Mouse (Mus musculus) heart, embryonic 14.5 days (tissue): ENCODE data around the gene Shroom2. TPM values are rescaled to one million over a fixed set of nuclear protein-coding genes. Genes with fewer than 3 reads are reported as not detected.

Experiments used
- ATAC-seq: fragments of 200-750 bp; cut with Nextera tagmentation; 2 replicates; pipeline ENCODE4 v1.8.0; 2017; ENCODE audit warnings: low read depth, moderate TSS enrichment; ENCODE audit not compliant: insufficient number of reproducible peaks, insufficient read depth, low FRiP score
- H3K27ac ChIP-seq, 2 experiments: fragments of 200-500 bp in 1 of 2; fragments of 300-500 bp in 1 of 2; sonication (generic) in 1 of 2; replicated peaks in 1 of 2; 2 replicates each; pipeline ENCODE4 v1.5.1; 2012 to 2014; ENCODE audit warnings: low read depth in 2 of 2, low read length in 2 of 2, control low read depth in 1 of 2, mild to moderate bottlenecking in 1 of 2, mixed read lengths in 1 of 2; ENCODE audit not compliant: control insufficient read depth in 1 of 2, insufficient read depth in 1 of 2
- H3K27me3 ChIP-seq: fragments of 300-500 bp; sonication (generic); 2 replicates; pipeline ENCODE4 v1.6.1; 2014; ENCODE audit warnings: mild to moderate bottlenecking, low read length, control low read depth; ENCODE audit not compliant: control insufficient read depth, insufficient read depth
- H3K36me3 ChIP-seq: fragments of 300-500 bp; sonication (generic); 2 replicates; pipeline ENCODE4 v1.6.1; 2014; ENCODE audit warnings: mild to moderate bottlenecking, control low read depth, low read length, mixed read lengths; ENCODE audit not compliant: control insufficient read depth, insufficient read depth
- H3K4me1 ChIP-seq, 2 experiments: fragments of 200-500 bp in 1 of 2; fragments of 300-500 bp in 1 of 2; sonication (generic) in 1 of 2; 2 replicates each; pipeline ENCODE4 v1.6.1; 2012 to 2014; ENCODE audit warnings: low read length in 2 of 2, control low read depth in 1 of 2, mixed read lengths in 1 of 2; ENCODE audit not compliant: control insufficient read depth in 2 of 2, insufficient read depth in 2 of 2
- H3K4me2 ChIP-seq: fragments of 300-500 bp; sonication (generic); 2 replicates; pipeline ENCODE4 v1.6.1; 2014; ENCODE audit warnings: mild to moderate bottlenecking, low read length
- H3K4me3 ChIP-seq, 2 experiments: fragments of 200-500 bp in 1 of 2; fragments of 300-500 bp in 1 of 2; sonication (generic) in 1 of 2; 2 replicates each; pipeline ENCODE4 v1.5.1; 2012 to 2014; ENCODE audit warnings: low read length in 2 of 2, mild to moderate bottlenecking in 2 of 2, control low read depth in 1 of 2, low read depth in 1 of 2, moderate library complexity in 1 of 2; ENCODE audit not compliant: control insufficient read depth in 1 of 2, insufficient read depth in 1 of 2
- H3K9ac ChIP-seq: fragments of 300-500 bp; sonication (generic); 2 replicates; pipeline ENCODE4 v1.6.1; 2014; ENCODE audit warnings: mild to moderate bottlenecking, low read length
- H3K9me3 ChIP-seq: fragments of 300-500 bp; sonication (generic); 2 replicates; pipeline ENCODE4 v1.6.1; 2016; ENCODE audit warnings: low read length, control low read depth; ENCODE audit not compliant: control insufficient read depth
- WGBS: fragments of 180-500 bp; shearing (Covaris S2); extraction: QIAGEN DNeasy Blood & Tissue Kit; methylation state at CpG from one replicate; pipeline ENCODE4 v1.1.7; 2014; 5-methylcytosine and 5-hydroxymethylcytosine counted together
- polyA plus RNA-seq: library from polyadenylated mRNA; unstranded; fragments of >200 nt; fragmentation: Nextera tagmentation; extraction: Ambion mirVana; gene quantifications from 2 replicates; pipeline ENCODE4 v1.2.1, GENCODE M21; 2014

Shroom2 gene
- polyA plus RNA-seq, 1 experiment from 2014 or later = 7.3 TPM

DNA sequence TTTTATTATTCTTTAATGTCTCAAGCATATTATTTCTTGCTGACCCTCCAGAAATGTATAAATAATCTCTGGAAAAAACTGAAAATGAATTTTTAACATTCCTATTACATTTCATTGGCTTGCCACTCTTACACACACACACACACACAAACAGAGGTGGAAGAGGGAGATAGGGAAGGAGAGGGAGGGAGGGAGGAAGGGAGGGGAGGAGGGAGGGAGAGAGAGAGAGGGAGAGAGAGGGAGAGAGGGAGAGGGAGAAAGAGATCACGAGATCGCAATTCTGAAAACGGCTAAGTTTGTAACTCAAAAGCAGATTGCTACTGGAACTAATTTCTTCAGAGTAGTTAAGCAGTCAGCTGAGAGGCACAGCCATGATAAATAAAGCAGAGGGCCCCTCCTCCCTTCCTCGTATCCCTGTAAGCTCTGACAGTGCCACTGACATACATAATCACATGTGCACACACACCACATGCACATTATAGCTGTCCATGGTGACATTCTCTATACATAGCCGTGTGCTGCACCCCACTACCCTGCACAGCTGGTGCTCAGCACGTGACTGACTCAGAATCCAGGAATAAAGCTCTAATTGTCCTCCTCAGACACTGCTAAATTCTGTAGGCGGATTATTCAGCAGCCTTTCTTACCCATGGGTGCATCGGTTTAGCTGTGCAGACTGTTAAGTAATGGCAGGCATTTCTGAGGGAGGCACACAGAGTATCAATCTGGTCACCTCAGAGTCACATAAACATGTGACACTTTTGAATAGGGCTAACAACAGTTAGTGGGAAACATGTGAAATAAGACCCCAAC lies 113.3 kb downstream of the Shroom2 start:
- 58% methylated on average over 8 of the region's 8 CpGs for WGBS
- Histone ChIP-seq H3K4me1 (no peaks in the 10 kb centered on the region), H3K36me3 (peaks cover 16% of the 10 kb centered on the region; the same call in 1 of the 2 replicates), H3K9me3 (no peaks in the 10 kb centered on the region), H3K4me2 (no peak overlapping the region), H3K27me3 (no peaks in the 10 kb centered on the region), H3K4me3 (no peak overlapping the region), H3K9ac (no peak overlapping the region), H3K27ac (no peak overlapping the region)
- ATAC-seq = no peak

GRCm38 (mm10) chrX:152652676-152653075 lies 116.6 kb downstream of the Shroom2 start:
- 89% methylated on average over 2 of the region's 2 CpGs for WGBS
- Histone ChIP-seq H3K4me3 (no peak overlapping the region), H3K27me3 (no peaks in the 10 kb centered on the region), H3K27ac (no peak overlapping the region), H3K9me3 (no peaks in the 10 kb centered on the region), H3K4me2 (no peak overlapping the region), H3K36me3 (no peaks in the 10 kb centered on the region), H3K9ac (no peak overlapping the region), H3K4me1 (no peaks in the 10 kb centered on the region)
- no peak for ATAC-seq

DNA sequence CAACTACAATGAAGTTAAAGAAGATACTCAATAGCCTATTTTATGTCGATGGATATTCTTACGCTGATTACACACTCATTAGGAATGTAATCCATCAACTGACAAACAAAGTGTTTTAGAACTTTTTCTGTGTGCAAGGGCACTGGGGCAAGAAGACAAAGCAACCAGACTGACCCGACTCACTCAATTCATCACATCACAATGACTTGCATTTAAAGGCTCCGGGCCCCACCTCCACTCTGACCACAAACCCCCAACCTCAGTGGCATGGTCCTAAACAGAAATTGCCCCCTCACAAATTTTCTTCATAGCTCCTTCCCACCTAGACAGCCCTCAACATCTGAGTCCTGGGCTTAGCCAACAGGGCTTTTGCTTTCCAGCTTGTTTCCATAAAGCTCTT lies 124.4 kb downstream of the Shroom2 start:
- Histone ChIP-seq H3K9ac (no peak overlapping the region), H3K9me3 (no peaks in the 10 kb centered on the region), H3K4me3 (no peak overlapping the region), H3K36me3 (no peaks in the 10 kb centered on the region), H3K4me1 (no peaks in the 10 kb centered on the region), H3K27ac (no peak overlapping the region), H3K4me2 (no peak overlapping the region), H3K27me3 (no peaks in the 10 kb centered on the region)
- 69% methylated on average over 4 of the region's 4 CpGs for WGBS
- no peak for ATAC-seq

DNA sequence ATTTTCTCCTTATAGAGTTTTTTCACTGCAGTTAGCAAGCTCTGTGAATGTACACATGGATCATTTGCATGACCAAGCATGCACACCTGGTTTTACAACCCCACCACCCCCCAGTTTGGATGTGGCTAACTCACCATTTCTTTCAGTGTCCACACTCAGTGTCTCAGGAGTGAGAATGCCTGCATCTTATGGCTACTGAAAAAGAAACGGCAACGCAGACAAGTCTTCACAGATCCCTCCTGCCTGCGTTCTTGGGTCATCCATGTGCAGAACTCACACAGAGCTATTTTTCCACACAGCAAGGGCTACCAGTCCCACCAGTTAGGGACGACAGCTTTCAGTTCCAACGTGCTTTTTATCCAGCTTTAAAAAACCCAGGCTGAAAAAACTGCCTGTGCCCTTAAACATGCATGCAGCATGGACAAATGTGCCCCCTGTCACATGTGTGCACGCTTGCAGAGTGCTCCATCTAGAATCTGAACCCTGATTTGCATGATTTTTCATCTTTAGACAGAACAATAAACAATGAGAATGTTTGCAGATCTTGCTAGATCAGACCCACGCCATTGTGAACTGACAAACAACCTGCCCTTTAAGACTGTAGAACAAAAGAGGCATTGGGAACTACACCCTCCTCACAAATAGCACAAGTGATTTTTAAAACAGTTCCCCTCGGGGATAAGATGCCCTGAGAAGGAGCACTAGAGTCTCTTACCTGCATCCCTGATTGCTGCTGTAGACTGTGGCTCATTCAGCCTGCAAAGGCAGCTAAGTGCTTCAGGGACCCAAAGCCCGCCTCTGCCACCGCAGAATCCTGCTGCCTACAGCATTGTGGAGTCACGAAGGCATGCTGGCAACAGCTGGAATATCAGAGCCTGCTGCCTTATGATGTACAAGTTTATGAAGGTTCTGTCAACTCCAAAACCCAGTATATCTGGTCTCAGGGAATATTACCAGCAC lies 125.3 kb downstream of the Shroom2 start:
- Histone ChIP-seq H3K36me3 (no peaks in the 10 kb centered on the region), H3K27me3 (no peaks in the 10 kb centered on the region), H3K4me2 (no peak overlapping the region), H3K27ac (no peak overlapping the region), H3K9me3 (no peaks in the 10 kb centered on the region), H3K4me3 (no peak overlapping the region), H3K9ac (no peak overlapping the region), H3K4me1 (no peaks in the 10 kb centered on the region)
- WGBS = 65% methylated on average over 11 of the region's 11 CpGs
- no peak for ATAC-seq

DNA sequence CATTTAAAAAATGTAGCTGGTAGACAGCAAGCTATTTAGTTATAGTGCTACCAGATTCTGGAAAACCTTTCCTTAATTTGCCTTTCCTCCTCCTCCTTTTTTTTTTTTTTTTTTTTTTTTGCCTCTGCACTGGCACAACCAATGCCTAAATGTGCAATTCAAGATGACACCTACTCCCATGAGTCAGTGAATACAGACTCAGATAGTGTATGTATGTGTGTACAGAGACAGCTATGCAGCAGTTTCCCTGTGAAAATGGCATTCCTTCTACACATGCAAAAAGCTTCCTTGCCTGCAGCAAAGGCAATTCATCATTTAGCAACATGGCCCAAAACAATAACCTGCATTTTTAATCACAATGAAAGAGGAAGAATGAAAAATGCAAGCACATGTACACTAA lies 126.1 kb downstream of the Shroom2 start:
- ATAC-seq = no peak
- no peak overlapping the region for H3K4me2 ChIP-seq

GRCm38 (mm10) chrX:152642627-152643026 lies 126.6 kb downstream of the Shroom2 start:
- Histone ChIP-seq H3K36me3 (no peaks in the 10 kb centered on the region), H3K27me3 (no peaks in the 10 kb centered on the region), H3K9me3 (no peaks in the 10 kb centered on the region), H3K9ac (no peak overlapping the region), H3K4me3 (no peak overlapping the region), H3K27ac (no peak overlapping the region), H3K4me2 (no peak overlapping the region), H3K4me1 (no peaks in the 10 kb centered on the region)
- no peak for ATAC-seq
- WGBS = 52% methylated on average over 2 of the region's 2 CpGs

More for the DNA sequence above, 126.1 kb downstream of the Shroom2 start:
- H3K9ac ChIP-seq = no peak overlapping the region
- no peak overlapping the region for H3K27ac ChIP-seq
- no peaks in the 10 kb centered on the region for H3K4me1 ChIP-seq
- no peaks in the 10 kb centered on the region for H3K9me3 ChIP-seq
- no peaks in the 10 kb centered on the region for H3K27me3 ChIP-seq
- no peak overlapping the region for H3K4me3 ChIP-seq
- H3K36me3 ChIP-seq = no peaks in the 10 kb centered on the region

DNA sequence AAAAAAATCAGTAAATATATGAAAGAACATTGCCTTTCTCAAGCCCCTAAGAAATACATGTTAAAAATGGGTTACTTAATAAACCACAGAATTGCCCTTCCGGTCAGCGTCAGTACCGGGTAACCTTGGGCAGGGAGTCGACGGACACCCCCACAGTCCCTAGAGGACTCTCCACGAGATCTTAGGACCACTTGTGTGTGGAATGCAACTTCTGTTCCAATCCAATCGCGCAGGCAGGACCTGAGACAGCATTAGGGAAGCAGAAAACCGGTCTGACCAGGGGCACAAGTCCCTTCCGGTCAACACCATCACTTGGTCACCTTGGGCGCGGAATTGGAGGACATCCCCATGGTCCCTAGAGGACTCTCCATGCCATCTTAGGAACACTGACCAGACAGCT lies 133.9 kb downstream of the Shroom2 start:
- Histone ChIP-seq H3K27me3 (no peaks in the 10 kb centered on the region), H3K9ac (no peak overlapping the region), H3K27ac (no peak overlapping the region), H3K9me3 (no peaks in the 10 kb centered on the region), H3K4me2 (no peak overlapping the region), H3K36me3 (no peaks in the 10 kb centered on the region), H3K4me1 (no peaks in the 10 kb centered on the region), H3K4me3 (no peak overlapping the region)
- 83% methylated on average over 12 of the region's 12 CpGs for WGBS
- ATAC-seq = no peak
